Mouse (Mus musculus) heart, postnatal 0 days (tissue): ENCODE data around the gene Grik1. TPM values are rescaled to one million over a fixed set of nuclear protein-coding genes. Genes with fewer than 3 reads are reported as not detected.

Source experiments
- ATAC-seq: fragments of 200-750 bp; cut with Nextera tagmentation; 2 replicates; pipeline ENCODE4 v1.8.0; 2017; ENCODE audit warnings: low read depth, moderate number of reproducible peaks, moderate library complexity; ENCODE audit not compliant: insufficient read depth
- DNase-seq: peaks from one replicate; pipeline ENCODE4 v3.0.0-alpha.2; 2016; ENCODE audit warnings: low spot score
- H3K27ac ChIP-seq: fragments of 300-500 bp; sonication (generic); 2 replicates; pipeline ENCODE4 v1.5.1; 2014; ENCODE audit warnings: low read depth, mild to moderate bottlenecking
- H3K27me3 ChIP-seq: fragments of 300-500 bp; sonication (generic); 2 replicates; pipeline ENCODE4 v1.6.1; 2014; ENCODE audit warnings: low read length, mixed read lengths; ENCODE audit not compliant: control insufficient read depth, insufficient read depth
- H3K36me3 ChIP-seq: fragments of 300-500 bp; sonication (generic); replicated peaks from 2 replicates; pipeline ENCODE4 v1.6.1; 2014; ENCODE audit warnings: low read length, mixed read lengths; ENCODE audit not compliant: control insufficient read depth, insufficient read depth
- H3K4me1 ChIP-seq: fragments of 300-500 bp; sonication (generic); 2 replicates; pipeline ENCODE4 v1.6.1; 2014; ENCODE audit warnings: antibody characterized with exemption; ENCODE audit not compliant: control insufficient read depth, insufficient read depth
- H3K4me2 ChIP-seq: fragments of 300-500 bp; sonication (generic); 2 replicates; pipeline ENCODE4 v1.6.1; 2014; ENCODE audit warnings: low read depth, mild to moderate bottlenecking, low read length, moderate library complexity
- H3K4me3 ChIP-seq: fragments of 300-500 bp; sonication (generic); 2 replicates; pipeline ENCODE4 v1.5.1; 2014; ENCODE audit warnings: low read depth, low read length
- H3K9ac ChIP-seq: fragments of 300-500 bp; sonication (generic); replicated peaks from 2 replicates; pipeline ENCODE4 v1.6.1; 2014; ENCODE audit warnings: low read depth, low read length, mixed read lengths
- H3K9me3 ChIP-seq: fragments of 300-500 bp; sonication (generic); replicated peaks from 2 replicates; pipeline ENCODE4 v1.6.1; 2016; ENCODE audit warnings: low read length; ENCODE audit not compliant: control insufficient read depth
- CTCF ChIP-seq: IDR thresholded peaks from 2 replicates; pipeline ENCODE4 v1.5.1; 2016; ENCODE audit warnings: antibody characterized with exemption, control low read depth, low read depth
- EP300 ChIP-seq: IDR thresholded peaks from 2 replicates; pipeline ENCODE4 v1.6.1; 2016; ENCODE audit warnings: antibody characterized with exemption, low read depth
- WGBS: fragments of 180-500 bp; shearing (Covaris S2); extraction: QIAGEN DNeasy Blood & Tissue Kit; methylation state at CpG from one replicate; pipeline ENCODE4 v1.1.7; 2014; 5-methylcytosine and 5-hydroxymethylcytosine counted together
- polyA plus RNA-seq: library from polyadenylated mRNA; unstranded; fragments of >200 nt; fragmentation: Nextera tagmentation; extraction: Ambion mirVana; gene quantifications from 2 replicates; pipeline ENCODE4 v1.2.1, GENCODE M21; 2015
- total RNA-seq: library from RNA; depleted of rRNA; stranded (reverse); fragments of >200 nt; gene quantifications from 2 replicates; pipeline ENCODE4 v1.2.3, GENCODE M21; 2014; ENCODE audit warnings: low replicate concordance

Gene Grik1
- total and polyA plus RNA-seq, 2 experiments from 2014 or later, result 0.12 to 0.27 TPM

- no peak overlapping the region for H3K27ac ChIP-seq
- ATAC-seq, result no peak
- TF ChIP-seq EP300 (no peak), CTCF (no peak)
These were observed 147.9 kb downstream of the Grik1 start for GRCm38 (mm10) chr16:88142136-88142535.

DNA sequence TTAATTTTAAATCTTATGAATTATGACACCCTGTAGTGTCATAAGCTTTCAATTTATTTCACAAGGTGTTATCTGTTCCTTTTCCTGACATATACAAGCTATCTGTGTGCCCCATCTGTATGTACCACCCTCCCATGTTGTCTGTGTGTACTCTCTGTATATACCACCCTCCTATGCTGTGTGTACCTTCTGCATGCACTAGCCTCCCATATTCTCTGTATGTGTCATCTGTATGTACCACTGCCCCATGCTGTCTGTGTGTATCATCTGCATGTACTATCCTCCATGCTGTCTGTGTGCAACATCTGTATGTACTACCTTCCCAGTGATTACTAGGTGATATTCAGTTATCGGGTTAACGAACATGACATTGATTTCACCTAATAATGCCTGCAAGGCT lies 148.5 kb downstream of the Grik1 start:
- Histone ChIP-seq H3K36me3 (no peaks in the 10 kb centered on the region), H3K4me3 (no peak overlapping the region), H3K4me2 (no peak overlapping the region), H3K9ac (no peak overlapping the region), H3K27me3 (no peaks in the 10 kb centered on the region), H3K27ac (no peak overlapping the region), H3K9me3 (no peaks in the 10 kb centered on the region; the same call in 1 of the 2 replicates), H3K4me1 (no peaks in the 10 kb centered on the region)
- DNase-seq (no peak), ATAC-seq (no peak)
- 88% methylated on average over 2 of the region's 2 CpGs for WGBS
- TF ChIP-seq CTCF, result no peak
- no peak for TF ChIP-seq EP300

More at GRCm38 (mm10) chr16:88142136-88142535, 147.9 kb downstream of the Grik1 start:
- no peak for DNase-seq
- H3K27me3 ChIP-seq, result no peaks in the 10 kb centered on the region
- H3K9ac ChIP-seq, result no peak overlapping the region
- H3K36me3 ChIP-seq, result no peaks in the 10 kb centered on the region
- H3K9me3 ChIP-seq, result no peaks in the 10 kb centered on the region; the same call in 1 of the 2 replicates
- no peak overlapping the region for H3K4me2 ChIP-seq
- 51% methylated on average over 2 of the region's 2 CpGs for WGBS
- H3K4me3 ChIP-seq, result no peak overlapping the region
- no peaks in the 10 kb centered on the region for H3K4me1 ChIP-seq

- 34% methylated on average over 1 of the region's 1 CpGs for WGBS
These were observed 151.2 kb downstream of the Grik1 start for GRCm38 (mm10) chr16:88138913-88139312.

GRCm38 (mm10) chr16:88132919-88133318 lies 157.1 kb downstream of the Grik1 start:
- H3K27me3 ChIP-seq, result no peaks in the 10 kb centered on the region
- WGBS, result 41% methylated on average over 2 of the region's 2 CpGs
- no peak for ATAC-seq
- H3K27ac ChIP-seq, result no peak overlapping the region
- H3K4me1 ChIP-seq, result no peaks in the 10 kb centered on the region
- TF ChIP-seq EP300 (no peak), CTCF (no peak)
- H3K9me3 ChIP-seq, result no peaks in the 10 kb centered on the region; the same call in 1 of the 2 replicates
- DNase-seq, result no peak
- H3K36me3 ChIP-seq, result no peaks in the 10 kb centered on the region
- no peak overlapping the region for H3K4me2 ChIP-seq
- no peak overlapping the region for H3K9ac ChIP-seq
- no peak overlapping the region for H3K4me3 ChIP-seq

More at GRCm38 (mm10) chr16:88138913-88139312, 151.2 kb downstream of the Grik1 start:
- ATAC-seq (no peak), DNase-seq (no peak)
- H3K27ac ChIP-seq, result no peak overlapping the region
- H3K4me2 ChIP-seq, result no peak overlapping the region
- H3K4me3 ChIP-seq, result no peak overlapping the region
- no peaks in the 10 kb centered on the region; the same call in 1 of the 2 replicates for H3K9me3 ChIP-seq
- no peaks in the 10 kb centered on the region for H3K27me3 ChIP-seq
- H3K4me1 ChIP-seq, result no peaks in the 10 kb centered on the region
- H3K36me3 ChIP-seq, result no peaks in the 10 kb centered on the region
- no peak overlapping the region for H3K9ac ChIP-seq
- TF ChIP-seq CTCF, result no peak
- TF ChIP-seq EP300, result no peak

DNA sequence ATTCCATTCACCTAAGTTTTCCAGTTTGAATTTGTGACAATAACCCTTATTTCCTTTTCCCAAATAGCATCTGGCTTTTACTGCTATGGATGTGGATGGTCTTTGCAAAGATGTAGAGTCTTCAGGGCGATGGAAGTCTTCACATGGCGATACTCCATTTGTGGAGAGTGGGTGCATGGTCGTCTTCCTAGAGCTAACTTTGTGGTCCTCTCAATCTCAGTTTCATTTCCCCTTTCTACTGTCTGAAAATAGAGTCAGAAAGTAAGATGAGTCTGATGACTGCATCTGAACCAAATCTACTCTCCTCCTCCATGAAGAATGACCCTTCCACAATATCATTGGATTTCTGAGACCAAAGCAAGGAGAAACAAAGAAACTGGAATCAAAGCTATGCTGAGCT lies 159.0 kb downstream of the Grik1 start:
- no peaks in the 10 kb centered on the region for H3K36me3 ChIP-seq
- H3K9me3 ChIP-seq, result no peaks in the 10 kb centered on the region
- H3K9ac ChIP-seq, result no peak overlapping the region
- H3K27ac ChIP-seq, result no peak overlapping the region
- ATAC-seq (no peak), DNase-seq (no peak)
- TF ChIP-seq CTCF (no peak), EP300 (no peak)
- no peaks in the 10 kb centered on the region for H3K4me1 ChIP-seq
- H3K27me3 ChIP-seq, result no peaks in the 10 kb centered on the region
- 67% methylated on average over 3 of the region's 3 CpGs for WGBS
- no peak overlapping the region for H3K4me2 ChIP-seq
- no peak overlapping the region for H3K4me3 ChIP-seq

- 45% methylated on average over 4 of the region's 4 CpGs for WGBS
- Histone ChIP-seq H3K36me3 (no peaks in the 10 kb centered on the region), H3K9ac (no peak overlapping the region), H3K27me3 (no peaks in the 10 kb centered on the region), H3K27ac (no peak overlapping the region), H3K4me2 (no peak overlapping the region), H3K9me3 (no peaks in the 10 kb centered on the region), H3K4me3 (no peak overlapping the region), H3K4me1 (no peaks in the 10 kb centered on the region)
- DNase-seq, result no peak
- no peak for TF ChIP-seq CTCF
- no peak for TF ChIP-seq EP300
- no peak for ATAC-seq
These were observed 165.0 kb downstream of the Grik1 start for GRCm38 (mm10) chr16:88125098-88125497.
